Mouse (Mus musculus): ENCODE measurements around the gene Vmn1r26.
"Not testable (repeated sequence)": the region's sequence is repeated elsewhere in the genome, so short reads cannot be mapped to it uniquely, and the experiment has no call there.

Gene Vmn1r26

DNA sequence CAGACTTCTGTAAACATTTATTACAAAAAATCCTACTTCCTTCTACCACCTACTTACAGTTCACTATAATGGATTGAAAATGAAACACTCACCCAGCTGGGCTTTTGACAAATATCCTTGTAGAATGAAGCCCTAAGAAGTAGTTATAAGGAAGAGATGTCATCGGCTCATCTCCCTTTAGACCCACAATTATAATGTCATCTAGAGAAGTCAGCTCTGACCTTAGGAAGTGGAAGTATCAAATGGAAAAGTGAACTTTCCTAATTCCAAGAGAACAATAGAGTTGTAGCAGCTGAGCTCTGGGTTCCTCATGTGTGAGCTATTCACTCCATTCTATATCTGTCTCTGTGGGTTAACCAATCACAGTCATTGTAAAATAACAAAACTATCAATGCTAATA, at the start of gene Vmn1r26:
Gene Vmn1r26 (minus strand): TSS at position 101 of the 400 bp plus-strand sequence.
- no peak for DNase-seq (ENCODE audit: low spot score in 2 of 2)

DNA sequence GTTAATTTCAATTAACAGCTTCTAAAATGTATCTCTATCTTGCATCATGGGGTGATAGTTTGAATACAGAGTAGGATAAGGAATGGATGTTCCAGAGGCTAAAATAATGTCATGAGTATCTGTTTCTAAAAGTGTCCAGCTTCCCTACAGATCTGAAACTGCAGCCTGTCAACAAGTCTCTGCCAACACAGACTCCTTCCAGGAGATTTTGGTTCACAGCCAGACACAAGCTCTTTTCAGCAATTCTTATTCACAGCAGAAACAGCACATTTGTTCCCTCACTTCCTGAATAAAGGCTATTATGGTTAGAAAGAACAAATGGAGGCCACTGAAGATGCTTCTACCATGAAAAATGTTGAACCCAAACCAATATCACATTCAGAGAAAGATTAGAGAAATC, 29.1 kb upstream of the Vmn1r26 start:
- no peak for DNase-seq (ENCODE audit: low spot score in 2 of 2)

DNA sequence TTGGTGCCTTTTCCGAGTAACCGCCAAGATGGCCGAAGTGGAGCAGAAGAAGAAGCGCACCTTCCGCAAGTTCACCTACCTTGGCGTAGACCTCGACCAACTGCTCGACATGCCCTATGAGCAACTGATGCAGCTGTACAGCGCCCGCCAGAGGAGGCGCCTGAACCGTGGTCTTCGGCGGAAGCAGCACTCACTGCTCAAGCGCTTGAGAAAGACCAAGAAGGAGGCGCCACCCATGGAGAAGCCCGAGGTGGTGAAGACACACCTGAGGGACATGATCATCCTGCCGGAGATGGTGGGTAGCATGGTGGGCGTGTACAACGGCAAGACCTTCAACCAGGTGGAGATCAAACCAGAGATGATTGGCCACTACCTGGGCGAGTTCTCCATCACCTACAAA, 2.5 kb upstream of the Vmn1r26 start:
- DNase-seq (ENCODE audit: low spot score in 2 of 2), result not testable (repeated sequence)

DNA sequence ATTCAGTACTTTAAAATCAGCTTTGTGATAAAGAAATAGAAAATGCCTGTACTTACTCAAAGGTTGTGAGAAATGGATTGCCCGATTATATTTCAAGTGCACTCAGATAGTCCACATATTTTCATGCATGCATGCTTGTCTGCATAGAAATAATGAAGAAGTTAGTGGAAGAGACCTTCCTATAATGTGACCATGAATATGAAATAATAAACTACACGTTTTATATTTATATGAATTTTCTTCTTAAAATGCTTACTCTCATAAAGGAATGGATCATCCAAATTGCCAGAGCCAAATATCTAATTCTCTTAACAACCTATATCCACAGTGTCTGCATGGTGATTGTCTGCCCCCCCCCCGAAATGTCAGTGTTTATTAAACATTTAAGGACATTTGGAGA, 34.2 kb downstream of the Vmn1r26 start, which contains the start of gene Vmn1r25:
Gene Vmn1r25 (minus strand): TSS at position 101 of the 400 bp plus-strand sequence.
- no peak for DNase-seq (ENCODE audit: low spot score in 2 of 2)

DNA sequence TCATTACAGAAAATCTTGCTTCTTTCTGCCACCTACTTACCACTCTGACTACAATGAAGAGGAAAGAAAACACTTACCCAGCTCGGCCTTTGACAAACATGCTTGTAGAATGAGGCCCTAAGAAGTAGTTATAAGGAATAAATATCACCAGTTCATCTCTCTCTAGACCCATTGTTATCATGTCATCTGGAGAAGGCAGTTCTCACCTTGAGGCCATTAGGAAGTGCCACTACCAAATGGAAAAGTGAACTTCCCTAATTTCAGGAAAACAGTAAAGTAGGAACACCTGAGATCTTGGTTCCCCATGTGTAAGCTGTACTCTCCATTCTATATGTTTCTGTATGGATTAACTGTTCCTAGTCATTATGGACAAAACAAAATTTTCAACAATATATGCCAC, 53.6 kb downstream of the Vmn1r26 start, which contains the start of gene Vmn1r24:
Gene Vmn1r24 (minus strand): TSS at position 101 of the 400 bp plus-strand sequence.
- DNase-seq (ENCODE audit: low spot score in 2 of 2), result not testable (repeated sequence)
